Mouse (Mus musculus) ES-E14 (cell line): ENCODE results near the gene H2-DMb1. TPM values are rescaled to one million over a fixed set of nuclear protein-coding genes. Genes with fewer than 3 reads are reported as not detected.

Source experiments
- DNase-seq: peaks from one replicate; pipeline ENCODE4 v3.0.0-alpha.2; 2013; ENCODE audit warnings: low read depth, low spot score
- H3K27ac ChIP-seq: 2 replicates; pipeline ENCODE4 v1.5.1; 2012; ENCODE audit warnings: low read depth, mild to moderate bottlenecking, low read length, moderate library complexity, mixed read lengths; ENCODE audit not compliant: poor library complexity, insufficient read depth, severe bottlenecking
- H3K36me3 ChIP-seq: 2 replicates; pipeline ENCODE4 v1.6.1; 2012; ENCODE audit warnings: mild to moderate bottlenecking, low read length, moderate library complexity, mixed read lengths; ENCODE audit not compliant: control insufficient read depth, poor library complexity, insufficient read depth, severe bottlenecking
- H3K4me1 ChIP-seq, 2 experiments: fragments of 150-350 bp in 1 of 2; sonication (generic) in 1 of 2; 2 replicates each; pipeline ENCODE4 v1.6.1; 2012; ENCODE audit warnings: low read length in 2 of 2, mild to moderate bottlenecking in 1 of 2, mixed read lengths in 1 of 2; ENCODE audit not compliant: control insufficient read depth in 2 of 2, insufficient read depth in 2 of 2, poor library complexity in 1 of 2
- H3K4me3 ChIP-seq, 2 experiments: fragments of 150-350 bp in 1 of 2; sonication (generic) in 1 of 2; 2 replicates each; pipeline ENCODE4 v1.5.1; 2012; ENCODE audit warnings: low read length in 2 of 2, low read depth in 1 of 2, mild to moderate bottlenecking in 1 of 2, mixed read lengths in 1 of 2; ENCODE audit not compliant: insufficient read depth in 1 of 2, poor library complexity in 1 of 2, severe bottlenecking in 1 of 2
- H3K9ac ChIP-seq: 2 replicates; pipeline ENCODE4 v1.6.1; 2012; ENCODE audit warnings: low read depth, mild to moderate bottlenecking, low read length, mixed read lengths; ENCODE audit not compliant: poor library complexity, insufficient read depth, severe bottlenecking
- H3K9me3 ChIP-seq: fragments of 150-350 bp; sonication (generic); 2 replicates; pipeline ENCODE4 v1.6.1; 2012; ENCODE audit warnings: low read depth, mild to moderate bottlenecking, low read length; ENCODE audit not compliant: control insufficient read depth, insufficient read depth
- CHD2 ChIP-seq: IDR thresholded peaks from 2 replicates; pipeline ENCODE4 v1.6.1; 2014; ENCODE audit warnings: mild to moderate bottlenecking, low read depth, low read length, inconsistent platforms
- HCFC1 ChIP-seq: IDR thresholded peaks from 2 replicates; pipeline ENCODE4 v1.6.1; 2012; ENCODE audit warnings: low read length, inconsistent platforms, borderline replicate concordance; ENCODE audit not compliant: insufficient read depth
- MAFK ChIP-seq: IDR thresholded peaks from 2 replicates; pipeline ENCODE4 v1.6.1; 2014; ENCODE audit warnings: mild to moderate bottlenecking, low read depth, low read length, inconsistent platforms; ENCODE audit not compliant: insufficient read depth
- ZC3H11A ChIP-seq: IDR thresholded peaks from 2 replicates; pipeline ENCODE4 v1.6.1; 2012; ENCODE audit warnings: low read depth, mild to moderate bottlenecking, inconsistent platforms, low read length, borderline replicate concordance
- ZNF384 ChIP-seq: IDR thresholded peaks from 2 replicates; pipeline ENCODE4 v1.6.1; 2012; ENCODE audit warnings: low read depth, low read length, inconsistent platforms
- in situ Hi-C, 2 experiments: fragments of 600-800 bp; cut with MboI; formaldehyde crosslinking; loops; one replicate each; pipeline ENCODE4 v1.15.1; 2025; ENCODE audit warnings: low sequenced_read_pairs in 2 of 2, inconsistent platforms in 1 of 2; ENCODE audit not compliant: unreplicated experiment in 2 of 2
- total RNA-seq: library from RNA; depleted of rRNA; stranded (reverse); fragments of 300-350 nt; gene quantifications from 2 replicates; pipeline ENCODE4 v1.2.3, GENCODE M21; 2012

H2-DMb1 gene
- total RNA-seq, 1 experiment, result 3.1 TPM

- Histone ChIP-seq H3K4me1 (peaks cover 0 to 11% of the 10 kb centered on the region in 2 experiments; a peak in 1 of 4 replicates), H3K4me3 (peak overlapping the region in 1 of 2 experiments; percentile 37; a peak in 1 of 4 replicates), H3K9me3 (no peaks in the 10 kb centered on the region), H3K9ac (no peak overlapping the region), H3K36me3 (no peaks in the 10 kb centered on the region), H3K27ac (no peak overlapping the region)
- no peak for DNase-seq
- in situ Hi-C loops, result no loop called here
- TF ChIP-seq ZC3H11A (no peak), HCFC1 (no peak)
Observed at GRCm38 (mm10) chr17:34196491-34196890, 43.6 kb downstream of the H2-DMb1 start.

DNA sequence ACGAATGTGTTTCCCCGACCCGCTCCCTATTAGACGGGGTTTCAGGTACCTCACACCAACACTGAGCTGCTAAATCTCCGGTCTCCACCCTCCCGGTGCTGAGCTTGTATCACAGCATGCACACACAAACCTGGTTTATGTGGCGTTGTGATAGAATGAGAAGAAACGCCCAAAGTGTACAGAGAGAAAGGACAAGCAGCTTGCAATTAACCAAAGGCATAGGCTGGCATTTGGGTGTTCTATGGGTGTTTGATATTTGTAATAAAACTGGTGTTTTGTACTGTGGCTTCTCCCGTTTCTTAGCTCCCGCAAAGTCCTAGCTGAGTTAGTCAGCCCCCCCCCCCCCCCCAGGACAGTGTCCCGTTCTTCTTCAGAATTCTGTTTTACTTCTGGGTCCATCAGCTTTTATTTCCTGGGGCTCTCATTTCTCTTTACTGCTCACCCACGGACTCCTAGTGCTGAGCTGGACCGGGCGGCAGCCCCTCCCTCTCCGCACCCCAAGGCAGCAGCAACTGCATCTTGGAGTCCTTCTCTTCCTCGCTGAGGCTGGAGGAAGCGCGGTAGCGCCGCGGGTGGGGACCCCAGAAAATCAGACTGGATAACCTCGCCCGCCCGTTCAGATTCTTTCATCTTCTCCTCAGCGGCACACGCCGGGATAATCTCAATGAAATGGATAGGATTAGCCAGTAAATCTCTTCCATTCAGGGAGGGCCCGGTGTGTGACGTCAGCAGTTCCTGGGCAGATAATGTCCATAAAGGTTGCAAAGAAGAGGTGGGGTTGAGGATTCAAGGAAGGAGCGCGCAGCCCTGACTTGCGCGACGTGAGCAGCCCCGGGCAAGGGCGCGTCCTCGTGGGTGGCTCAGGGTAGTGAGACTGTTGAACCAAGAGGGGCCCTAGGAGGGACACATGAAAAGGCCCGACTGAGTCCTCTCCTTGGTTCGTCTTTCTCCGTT is 44.3 kb downstream of the H2-DMb1 start, which contains the start of gene Psmb8:
Psmb8 (plus strand) TSS at position 781 of the 954 bp plus-strand sequence.
- Histone ChIP-seq H3K4me1 (peaks cover 0 to 11% of the 10 kb centered on the region in 2 experiments; a peak in 1 of 4 replicates), H3K27ac (no peak within 1 kb of the TSS), H3K36me3 (no peaks in the 10 kb centered on the region), H3K4me3 (peak within 1 kb of the TSS; percentile 54 to 58), H3K9me3 (no peaks in the 10 kb centered on the region), H3K9ac (peak within 1 kb of the TSS; percentile 62; the same call in 1 of the 2 replicates)
- peak; percentile 71 for DNase-seq
- TF ChIP-seq CHD2 (peak; percentile 81; the same call in 1 of the 2 replicates), HCFC1 (no peak), ZNF384 (no peak), ZC3H11A (no peak)
- in situ Hi-C loops, result no loop called here

DNA sequence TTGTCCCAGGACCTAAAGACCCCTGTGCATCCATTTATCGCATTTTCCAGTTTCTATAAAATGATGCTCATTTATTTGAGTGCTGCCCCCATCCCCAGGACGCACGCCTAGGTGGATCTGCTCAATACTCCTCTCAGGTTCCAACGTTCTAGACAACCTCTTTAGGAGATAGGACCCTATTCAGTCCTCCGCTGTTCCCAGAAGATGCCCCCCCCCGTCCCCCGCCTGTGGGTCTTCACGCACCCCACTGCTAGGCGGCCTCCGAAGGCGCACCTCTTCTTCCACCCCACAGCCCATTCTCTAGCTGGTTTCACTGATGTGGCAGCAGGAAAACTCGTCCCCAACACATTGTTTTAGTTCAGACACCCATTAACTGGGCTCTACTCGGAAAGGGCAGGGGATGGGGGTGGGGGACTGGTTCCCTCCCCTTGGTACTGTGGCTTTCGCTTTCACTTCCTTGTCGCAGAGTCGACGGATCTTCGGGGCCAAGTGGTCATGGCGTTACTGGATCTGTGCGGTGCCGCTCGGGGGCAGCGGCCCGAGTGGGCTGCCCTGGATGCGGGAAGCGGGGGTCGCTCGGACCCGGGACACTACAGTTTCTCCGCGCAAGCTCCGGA is 45.1 kb downstream of the H2-DMb1 start:
- H3K4me3 ChIP-seq, result peak overlapping the region; percentile 54 to 58
- no peaks in the 10 kb centered on the region for H3K36me3 ChIP-seq
- H3K27ac ChIP-seq, result no peak overlapping the region
- peak overlapping the region; percentile 62; the same call in 1 of the 2 replicates for H3K9ac ChIP-seq
- TF ChIP-seq MAFK (no peak), ZC3H11A (no peak), CHD2 (no peak), ZNF384 (no peak), HCFC1 (no peak)
- H3K4me1 ChIP-seq, result peaks cover 0 to 8% of the 10 kb centered on the region in 2 experiments; a peak in 1 of 4 replicates
- in situ Hi-C loops, result no loop called here
- no peaks in the 10 kb centered on the region for H3K9me3 ChIP-seq
- DNase-seq, result no peak

DNA sequence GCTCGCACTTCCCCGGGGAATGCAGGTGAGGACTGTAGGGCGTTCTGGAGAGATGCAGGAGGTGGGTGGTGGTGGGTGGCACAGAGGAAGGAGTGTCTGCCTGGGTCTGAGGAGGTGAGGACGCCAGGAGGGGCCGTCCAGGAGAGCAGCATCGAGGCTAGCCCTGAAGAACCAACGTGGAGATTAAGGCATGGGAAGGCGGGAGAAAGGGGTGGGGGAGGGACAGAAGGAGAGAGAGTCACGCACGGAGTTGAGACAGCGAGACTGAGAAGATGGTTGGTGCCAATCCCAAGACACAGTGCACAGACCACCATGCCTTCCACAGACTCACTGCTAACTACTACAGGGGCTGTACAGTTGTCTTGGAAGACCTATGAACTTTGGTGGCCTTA is 45.6 kb downstream of the H2-DMb1 start:
- H3K4me1 ChIP-seq, result peaks cover 0 to 6% of the 10 kb centered on the region in 2 experiments; a peak in 1 of 4 replicates
- H3K9me3 ChIP-seq, result no peaks in the 10 kb centered on the region
- no peaks in the 10 kb centered on the region for H3K36me3 ChIP-seq
- DNase-seq, result no peak
- no peak overlapping the region for H3K27ac ChIP-seq
- peak overlapping the region; percentile 54 to 58; a peak in 3 of 4 replicates for H3K4me3 ChIP-seq
- in situ Hi-C loops, result no loop called here
- TF ChIP-seq ZNF384 (no peak), HCFC1 (no peak), CHD2 (no peak), ZC3H11A (no peak), MAFK (no peak)
- peak overlapping the region; percentile 62; the same call in 1 of the 2 replicates for H3K9ac ChIP-seq
